Mouse (Mus musculus): ENCODE measurements around the gene Ankrd2. TPM values are rescaled to one million over a fixed set of nuclear protein-coding genes. Genes with fewer than 3 reads are reported as not detected.

Ankrd2 gene
- total RNA-seq, 2 experiments from 2014 or later = 0.25 TPM; not detected in 1

DNA sequence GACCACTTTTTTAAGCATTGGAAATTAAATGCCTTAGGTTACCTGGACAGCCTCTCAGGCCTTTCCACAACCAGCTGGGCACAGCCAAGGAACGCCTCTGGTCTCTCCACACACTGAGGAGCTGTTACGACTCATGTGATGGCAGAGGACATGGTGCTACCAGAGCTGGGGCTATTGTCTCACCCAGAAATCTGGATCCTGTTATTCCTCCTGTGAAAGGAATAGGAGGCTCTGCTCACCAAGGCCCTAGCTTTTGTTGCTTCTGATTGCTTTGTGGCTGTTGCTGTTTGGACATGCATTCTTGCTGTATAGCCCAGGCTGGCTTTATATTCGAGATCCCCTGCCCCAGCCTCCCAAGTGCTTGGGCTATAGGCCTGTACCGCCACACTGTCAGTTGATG, 19.5 kb upstream of the Ankrd2 start:
- DNase-seq = no peak

DNA sequence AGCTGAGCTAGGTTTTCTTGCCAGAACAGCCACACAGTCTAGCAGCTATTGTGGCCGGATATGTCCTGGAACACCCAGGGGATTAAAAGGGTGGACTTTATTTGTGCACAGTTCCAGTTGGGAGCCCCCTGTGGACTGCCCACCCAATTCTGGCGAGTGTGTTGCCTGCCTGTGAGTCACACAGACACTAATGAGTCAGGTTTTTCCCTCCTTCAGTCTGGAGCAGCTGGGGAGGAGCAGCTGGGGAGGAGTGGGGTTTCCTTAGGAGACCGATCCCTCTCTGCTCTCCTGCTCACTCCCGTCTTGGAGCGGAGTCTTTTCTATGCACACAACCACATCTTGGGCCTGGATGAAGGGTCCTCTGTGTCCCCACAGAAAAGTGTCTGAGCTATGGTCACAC, 19.0 kb upstream of the Ankrd2 start:
- peak; percentile 61 for DNase-seq

DNA sequence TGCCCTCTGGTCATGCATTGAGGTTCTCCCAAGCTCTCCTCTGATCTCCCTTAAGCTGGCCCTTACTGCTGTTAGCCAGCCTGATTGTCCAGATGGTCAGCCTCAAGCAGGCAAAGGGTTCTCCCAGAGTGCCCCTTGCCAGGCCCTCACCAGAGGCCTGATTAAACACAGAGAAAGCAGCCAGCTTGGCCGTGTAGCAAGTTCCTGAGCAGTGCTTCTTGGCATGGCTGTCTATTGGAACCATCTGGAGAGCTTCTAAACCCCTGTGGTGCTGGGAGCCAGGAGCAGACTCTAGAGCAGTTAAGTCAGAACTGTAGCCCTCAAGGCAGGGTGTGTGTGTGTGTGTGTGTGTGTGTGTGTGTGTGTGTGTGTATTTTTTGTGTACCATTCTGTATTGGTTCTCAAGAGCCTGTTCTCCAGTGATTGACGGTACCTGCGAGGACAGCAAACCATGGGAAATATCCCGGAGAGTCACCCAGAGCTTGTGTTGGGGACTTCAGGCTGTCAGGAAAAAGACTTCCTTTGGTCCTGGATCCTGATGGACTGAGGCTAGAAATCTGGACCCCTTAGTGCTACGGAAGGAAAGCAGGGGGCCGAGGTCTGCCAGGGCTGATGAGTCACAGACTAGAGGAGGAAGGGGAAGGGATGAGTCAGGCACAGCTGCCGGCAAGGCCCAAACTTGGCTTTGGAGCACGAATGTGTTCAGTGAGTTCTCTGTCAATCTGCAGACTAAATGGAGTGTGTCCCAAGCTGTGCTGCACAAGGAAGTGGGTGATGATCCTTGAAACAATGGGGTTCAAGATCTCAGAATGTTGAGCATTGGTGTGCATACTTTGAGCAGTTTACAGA, 18.2 kb upstream of the Ankrd2 start:
- peak; percentile 79 for DNase-seq

DNA sequence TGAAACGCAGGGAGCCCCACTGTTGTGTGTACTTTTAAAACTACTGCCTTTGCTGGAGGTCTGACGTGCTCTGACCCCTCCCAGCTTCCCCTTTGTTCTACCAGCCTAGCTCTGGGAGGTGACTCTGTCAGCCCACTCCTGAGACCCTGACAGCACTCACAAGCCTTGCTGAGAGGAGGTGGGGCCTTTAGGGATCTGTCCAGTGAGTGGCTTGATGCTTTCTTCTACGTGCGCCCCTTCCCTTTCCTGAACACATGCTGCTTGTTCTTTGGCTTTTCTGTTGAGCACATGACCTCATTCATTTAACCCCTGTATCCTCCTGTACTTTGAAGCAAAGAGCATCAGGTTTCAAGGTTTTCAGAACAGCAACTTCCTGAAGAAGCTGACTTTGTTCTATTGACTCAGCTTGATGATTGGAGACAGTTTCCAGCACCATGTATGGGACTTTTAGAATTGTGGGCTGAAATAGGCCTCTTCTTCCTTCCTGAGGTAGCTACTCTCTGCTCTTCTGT, 16.7 kb upstream of the Ankrd2 start:
- no peak for DNase-seq

DNA sequence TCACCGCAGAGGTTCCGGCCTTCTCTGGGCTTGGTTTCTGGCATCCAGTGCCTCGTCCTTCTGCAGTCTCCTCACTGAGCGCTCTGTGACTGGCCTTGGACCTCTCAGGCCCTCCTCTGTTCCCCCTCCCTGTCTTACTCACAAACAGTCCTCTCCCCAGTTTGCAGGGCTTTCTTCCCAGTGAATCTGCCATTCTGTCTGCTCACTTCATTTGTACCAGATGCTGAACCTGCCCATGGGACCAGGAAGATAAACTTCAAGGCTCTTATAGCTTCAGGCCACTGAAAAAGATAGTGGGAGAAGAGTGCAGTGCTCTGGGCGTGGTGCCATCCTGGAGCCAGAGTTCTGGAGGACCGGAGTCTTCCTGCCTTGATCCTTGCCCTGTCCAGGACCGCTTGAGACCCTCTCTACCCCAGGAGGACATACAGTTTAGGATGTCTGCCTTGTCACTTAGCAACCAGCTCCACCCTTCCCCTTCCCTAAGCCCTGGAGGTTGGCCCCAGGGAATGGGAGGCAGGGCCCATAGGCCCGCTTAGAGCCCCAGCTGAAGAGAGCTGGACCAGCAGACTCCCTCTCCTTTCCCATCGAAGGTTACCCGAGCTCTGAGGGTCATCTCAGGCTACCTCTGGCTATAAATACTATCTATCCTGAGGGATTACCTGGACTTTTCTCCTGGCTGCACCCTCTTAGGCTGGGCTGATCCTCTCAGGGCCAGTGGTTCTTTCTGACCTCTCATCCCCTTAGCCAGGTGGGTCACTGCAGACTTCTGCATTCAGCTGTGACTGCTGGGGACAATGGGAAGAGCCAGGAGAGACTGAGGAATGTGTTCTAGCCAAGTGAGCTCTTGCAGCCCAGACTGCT, 13.9 kb upstream of the Ankrd2 start:
- peak; percentile 50 for DNase-seq

DNA sequence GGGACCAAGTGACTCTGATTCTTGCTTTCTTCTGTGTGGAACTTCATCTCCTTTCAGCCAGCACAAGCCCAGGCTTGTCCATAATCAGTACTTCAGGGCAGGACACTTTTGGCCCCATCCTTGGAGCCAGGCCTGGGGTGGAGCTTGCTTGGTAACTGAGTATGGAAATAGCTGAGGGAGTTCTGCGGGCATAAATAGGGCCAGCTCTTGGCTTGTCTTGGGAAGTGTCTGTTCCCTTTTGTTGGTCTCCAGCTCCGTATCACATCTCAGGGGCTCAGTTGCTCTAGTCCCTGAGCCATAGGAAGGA, 13.3 kb upstream of the Ankrd2 start:
- DNase-seq = no peak

DNA sequence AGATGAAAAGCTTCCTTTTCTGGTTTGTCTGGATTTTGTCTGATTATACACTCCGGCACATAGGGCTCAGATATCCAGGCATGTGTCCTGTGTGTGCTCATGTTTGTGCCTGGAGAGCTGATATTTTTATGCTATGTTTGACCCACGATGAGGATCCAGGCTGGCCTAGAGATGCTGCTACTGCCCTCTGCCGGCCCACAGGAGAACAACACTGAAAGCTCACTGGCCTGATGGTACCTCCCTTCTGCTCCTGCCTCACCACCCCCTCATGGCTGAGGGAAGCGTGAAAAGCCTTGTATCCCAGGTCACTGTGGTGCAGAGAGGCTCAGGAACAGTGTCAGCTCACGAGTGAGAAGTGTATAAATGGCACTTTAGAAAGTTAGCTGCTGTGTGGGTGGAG, 9.6 kb upstream of the Ankrd2 start:
- DNase-seq = peak; percentile 90

DNA sequence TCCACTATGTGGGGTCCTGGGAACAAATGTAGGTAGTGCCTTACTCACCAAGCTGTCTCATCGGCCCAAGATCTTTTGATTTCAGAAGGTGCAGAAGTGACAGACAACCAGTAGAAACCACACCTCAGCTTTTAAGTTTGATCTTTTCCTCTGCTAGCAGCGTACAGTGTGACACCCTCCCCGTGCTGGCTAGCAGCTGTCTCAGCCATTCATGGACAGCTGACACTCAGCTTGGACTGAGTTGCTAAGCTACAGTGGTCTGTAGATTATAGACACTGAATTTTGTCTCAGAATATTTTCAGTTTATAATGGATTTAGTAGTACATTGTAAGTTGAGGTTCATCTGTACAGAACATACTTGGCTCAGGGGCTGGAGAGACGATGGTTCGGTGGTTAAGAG, 4.7 kb upstream of the Ankrd2 start:
- no peak for DNase-seq

DNA sequence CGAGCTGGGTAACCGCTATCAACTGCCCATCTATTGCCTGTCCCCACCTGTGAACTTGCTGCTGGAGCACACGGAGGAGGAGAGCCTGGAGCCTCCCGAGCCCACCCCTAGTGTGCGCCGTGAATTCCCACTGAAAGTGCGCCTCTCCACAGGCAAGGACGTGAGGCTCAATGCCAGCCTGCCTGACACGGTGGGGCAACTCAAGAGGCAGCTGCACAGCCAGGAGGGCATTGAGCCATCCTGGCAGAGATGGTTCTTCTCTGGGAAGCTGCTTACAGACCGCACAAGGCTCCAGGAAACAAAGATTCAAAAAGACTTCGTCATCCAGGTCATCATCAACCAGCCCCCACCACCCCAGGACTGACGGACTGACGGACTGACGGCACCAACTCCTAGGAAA, 2.2 kb upstream of the Ankrd2 start:
- DNase-seq = no peak

DNA sequence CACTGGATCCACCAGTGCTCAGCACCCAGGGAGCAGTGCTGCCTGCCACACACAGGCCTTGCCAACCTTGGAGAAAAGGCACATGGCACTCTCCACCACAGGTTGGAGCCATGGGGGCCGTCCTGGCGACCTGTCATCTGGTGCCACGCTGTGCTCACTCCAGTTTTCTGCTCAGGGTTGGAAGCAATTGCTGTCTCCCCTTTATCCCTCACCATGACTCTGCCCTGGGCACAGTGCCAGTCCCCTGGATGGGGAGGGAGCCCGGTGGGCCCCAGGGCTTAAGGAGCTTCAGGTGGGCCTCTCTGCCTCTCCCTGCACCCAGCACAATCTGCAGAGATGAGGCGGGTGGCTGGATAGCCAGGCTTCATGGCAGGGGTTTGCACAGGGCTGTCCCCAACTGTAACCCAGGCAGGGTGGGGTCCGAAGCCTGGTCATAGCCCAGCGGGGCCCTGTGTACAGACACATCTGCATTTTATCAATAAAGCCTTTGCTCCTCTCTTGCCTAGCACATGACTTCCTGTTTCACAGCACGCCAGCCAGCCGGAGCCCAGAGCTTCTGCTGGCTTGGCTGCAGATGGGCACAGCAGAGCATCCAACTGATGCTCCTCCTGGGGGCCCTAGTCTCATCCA, 1.5 kb upstream of the Ankrd2 start:
- no peak for DNase-seq

DNA sequence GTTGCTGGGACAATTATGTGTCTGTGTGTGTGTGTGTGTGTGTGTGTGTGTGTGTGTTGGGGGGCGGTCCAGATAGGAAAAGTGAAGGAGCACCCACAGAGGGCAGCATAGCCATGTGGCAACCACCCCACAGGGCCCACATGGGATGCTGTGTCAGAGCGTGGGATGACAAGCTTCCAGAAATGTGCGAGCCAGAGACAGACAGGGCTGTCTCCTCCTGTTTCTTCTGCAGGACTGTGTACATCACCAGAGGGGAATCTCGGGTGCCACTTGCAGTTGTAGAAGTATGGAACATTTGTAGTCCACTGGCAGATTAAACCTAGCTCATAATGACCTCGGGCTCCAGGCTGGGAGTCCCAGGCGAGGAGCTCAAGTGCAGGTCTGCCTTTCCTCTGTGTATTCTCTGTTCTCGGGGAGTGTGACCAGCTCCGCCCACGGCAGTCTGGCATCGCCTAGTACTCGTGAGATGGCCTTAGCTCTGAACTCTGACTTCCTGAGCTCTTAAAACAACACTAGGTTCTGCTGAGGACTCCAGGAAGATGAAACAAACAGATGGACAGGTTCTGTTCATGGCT, 832 bp upstream of the Ankrd2 start:
- DNase-seq = no peak

DNA sequence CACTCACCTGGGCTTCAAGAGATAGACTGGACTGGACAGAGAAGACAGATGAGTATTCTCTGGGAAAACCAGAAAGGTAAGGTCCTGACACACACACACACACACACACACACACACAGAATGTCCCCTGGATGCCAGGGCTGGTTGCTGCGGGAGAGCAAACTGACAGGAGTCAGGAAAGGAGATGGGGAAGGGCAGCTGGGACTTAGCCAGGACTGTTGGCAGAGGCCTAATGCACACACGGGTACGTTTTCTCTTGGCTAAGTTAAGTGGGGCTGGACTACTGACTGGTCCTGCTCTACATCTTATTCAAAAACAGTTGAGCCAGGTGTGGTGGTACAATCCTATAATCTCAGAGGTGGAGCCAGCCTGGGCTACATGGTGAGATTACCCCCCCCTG, 557 bp downstream of the Ankrd2 start:
- no peak for DNase-seq

DNA sequence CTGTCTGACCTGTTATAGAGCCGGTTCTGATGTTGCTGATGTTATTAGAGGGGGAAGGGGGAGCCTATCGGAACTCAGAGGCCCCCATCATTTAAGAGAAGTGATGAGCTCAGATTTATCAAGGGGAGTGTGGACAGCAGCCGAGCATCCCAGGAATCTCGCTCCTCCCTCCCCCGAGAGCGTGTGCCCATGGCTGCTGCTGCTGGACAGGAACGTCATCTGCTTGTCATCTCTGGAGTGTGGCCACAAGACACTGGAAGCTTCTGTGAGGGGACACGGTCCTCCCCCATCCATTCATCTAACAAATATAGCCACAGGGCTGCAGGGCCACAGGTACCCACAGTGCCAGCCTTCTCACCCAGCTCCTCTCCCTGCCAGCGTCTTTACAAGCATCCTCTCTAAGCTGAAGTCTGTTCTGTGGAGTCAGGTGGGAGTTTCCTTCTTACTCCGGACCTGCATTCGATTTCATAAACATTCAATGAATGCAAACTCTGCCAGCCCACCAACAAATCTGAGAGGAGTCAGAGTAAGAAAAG, 1.4 kb downstream of the Ankrd2 start:
- no peak for DNase-seq

DNA sequence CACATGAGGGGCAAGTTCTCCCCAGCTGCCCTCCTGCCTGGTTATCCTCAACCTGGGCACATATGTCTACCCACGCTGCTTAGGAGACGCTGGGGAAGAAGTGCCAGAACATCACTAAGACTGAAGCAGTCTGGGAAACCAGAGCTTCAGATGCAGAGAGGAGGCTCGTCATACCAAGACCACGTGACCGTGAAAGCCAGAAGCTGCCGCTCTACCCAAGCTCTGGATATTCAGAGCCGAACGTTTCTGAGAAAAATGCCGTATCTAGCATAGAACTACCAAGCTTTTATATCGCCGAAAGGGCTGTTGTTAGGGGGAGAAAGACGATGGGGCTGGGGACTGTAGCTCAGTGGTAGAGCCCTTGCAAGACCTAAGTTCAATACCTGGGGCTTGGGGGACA, 2.5 kb downstream of the Ankrd2 start:
- no peak for DNase-seq

DNA sequence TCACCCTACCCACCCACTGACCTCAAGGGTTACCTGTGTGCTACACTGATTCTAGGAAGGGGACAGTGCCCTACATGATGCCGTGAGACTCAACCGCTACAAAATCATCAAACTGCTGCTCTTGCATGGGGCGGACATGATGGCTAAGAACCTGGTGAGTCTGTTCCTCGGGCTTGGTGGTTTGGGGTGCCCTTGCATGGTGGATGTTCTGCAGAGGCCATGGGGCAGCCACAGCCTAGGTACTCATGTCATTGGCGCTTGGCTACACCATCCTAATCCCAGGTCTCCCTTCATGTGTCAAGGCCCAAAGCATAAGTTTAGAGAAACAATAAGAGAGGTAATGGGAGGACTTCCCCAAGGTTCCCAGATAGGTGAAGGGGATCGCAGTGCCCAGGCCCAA, 8.2 kb downstream of the Ankrd2 start:
- no peak for DNase-seq

DNA sequence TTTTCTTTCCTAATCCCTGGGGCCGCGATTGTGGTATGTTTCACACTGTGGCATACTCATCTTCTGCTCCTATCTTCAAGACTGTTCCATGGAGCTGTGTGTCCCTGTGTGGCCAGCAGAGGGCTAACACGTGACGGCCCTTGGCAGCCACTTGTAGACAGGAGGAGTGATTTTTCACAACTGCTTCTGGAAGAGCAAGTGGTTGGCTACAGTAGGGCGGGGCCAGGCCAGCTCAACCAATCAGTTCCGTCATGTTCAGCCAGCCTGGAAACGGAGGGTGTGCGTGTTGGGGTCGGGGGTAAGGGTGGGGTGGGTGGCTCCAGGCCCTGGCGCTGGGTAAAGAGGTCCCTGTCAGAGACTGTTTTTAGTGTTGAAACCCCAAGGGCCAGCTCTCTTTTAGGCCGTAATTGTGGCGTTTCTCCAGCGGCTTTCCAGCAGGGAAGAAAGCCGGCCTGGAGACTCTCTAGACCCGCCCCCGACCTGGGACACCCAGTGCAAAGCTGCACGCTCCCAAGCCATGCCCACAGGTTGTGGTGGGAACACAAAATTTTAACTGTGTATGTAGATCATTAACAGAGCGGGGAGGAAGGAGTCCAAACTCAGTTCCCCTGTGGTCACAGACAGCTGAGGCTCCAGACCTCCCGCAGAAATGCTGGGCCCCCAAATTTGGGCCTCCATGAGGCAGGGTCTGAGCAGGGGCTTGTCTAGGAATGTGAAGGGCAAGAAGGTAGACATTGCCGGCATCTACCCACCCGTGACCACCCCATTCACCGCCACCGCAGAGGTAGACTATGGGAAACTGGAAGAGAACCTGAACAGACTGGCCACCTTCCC, 9.7 kb downstream of the Ankrd2 start, which contains the start of gene Hoga1:
Gene Hoga1, plus strand, starts transcription at position 342 of the 834 bp plus-strand sequence.
- DNase-seq = peak; percentile 86

DNA sequence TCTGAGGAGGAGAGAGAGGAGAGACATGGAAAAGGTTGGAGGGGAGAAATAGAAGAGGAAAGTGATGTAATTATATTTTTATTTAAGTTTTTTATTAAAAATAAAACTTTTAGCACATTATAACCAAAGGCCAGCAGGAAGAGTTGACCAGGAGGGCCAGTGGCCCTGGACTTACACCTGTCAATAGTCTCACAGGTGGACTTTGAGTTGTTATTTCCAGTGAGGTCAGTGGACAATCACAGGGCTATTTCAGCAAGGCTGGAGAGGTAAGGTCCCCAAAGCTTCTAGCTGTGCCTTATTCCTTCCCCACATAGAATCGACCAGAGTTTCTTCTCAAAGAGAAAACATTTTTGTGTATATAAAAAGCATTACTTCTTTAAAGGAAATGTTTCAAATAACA, 14.5 kb downstream of the Ankrd2 start:
- no peak for DNase-seq

DNA sequence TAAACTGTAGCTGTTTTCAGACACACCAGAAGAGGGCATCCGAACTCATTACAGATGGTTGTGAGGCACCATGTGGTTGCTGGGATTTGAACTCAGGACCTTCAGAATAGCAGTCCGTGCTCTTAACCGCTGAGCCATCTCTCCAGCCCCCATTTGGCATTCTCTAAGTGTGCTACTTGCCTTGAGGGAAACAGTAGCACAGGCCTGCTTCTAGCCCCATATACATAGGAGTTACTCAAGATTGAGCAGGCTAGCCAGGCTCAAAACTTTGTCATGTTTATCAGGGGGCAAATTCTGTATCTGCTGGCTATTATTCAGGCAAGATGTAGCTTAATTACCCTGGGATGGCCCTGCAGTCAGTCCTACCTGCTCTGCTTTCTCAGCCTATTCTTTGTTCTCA, 15.6 kb downstream of the Ankrd2 start:
- no peak for DNase-seq

DNA sequence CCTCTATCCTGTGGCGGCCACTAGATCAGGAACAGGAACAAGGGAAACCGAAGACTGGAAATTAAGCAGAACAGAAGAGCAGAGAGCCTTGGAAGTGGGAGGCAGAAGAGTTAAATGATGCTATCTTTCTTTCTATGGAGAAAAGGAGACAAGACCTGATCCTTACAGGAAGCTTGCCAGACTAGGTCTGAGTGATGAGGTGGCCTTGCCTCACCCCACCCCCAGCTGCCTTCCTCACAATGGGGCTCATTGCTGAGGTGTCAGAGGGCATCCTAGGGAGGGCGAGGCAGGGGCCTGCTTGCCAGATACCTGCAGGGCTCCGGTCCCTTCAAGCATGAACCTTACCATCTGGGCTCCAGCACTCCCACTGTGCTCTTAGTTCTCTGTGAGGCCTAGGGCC, 16.1 kb downstream of the Ankrd2 start, which contains the start of gene 4933411K16Rik:
Gene 4933411K16Rik, plus strand, starts transcription at position 301 of the 400 bp plus-strand sequence.
- DNase-seq = no peak

DNA sequence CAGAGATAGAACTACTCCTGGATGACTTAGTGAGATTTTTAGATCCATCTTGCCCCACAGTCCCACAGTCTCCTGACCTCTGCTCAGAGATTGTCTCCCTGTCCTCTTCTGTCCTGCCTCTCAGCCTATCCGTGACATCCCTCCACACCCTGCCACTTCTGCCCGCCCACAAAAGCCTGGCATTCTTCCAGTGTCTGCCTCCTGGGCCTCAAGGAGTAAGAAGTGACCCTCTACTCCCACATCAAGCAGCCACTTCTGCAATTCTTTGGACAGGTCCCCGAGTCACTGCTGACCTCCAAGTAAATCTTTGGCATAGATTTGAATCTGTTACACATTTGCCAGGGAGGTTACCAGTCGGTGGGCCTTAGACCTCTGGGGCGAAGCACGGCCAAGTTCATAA, 18.5 kb downstream of the Ankrd2 start:
- DNase-seq = no peak

DNA sequence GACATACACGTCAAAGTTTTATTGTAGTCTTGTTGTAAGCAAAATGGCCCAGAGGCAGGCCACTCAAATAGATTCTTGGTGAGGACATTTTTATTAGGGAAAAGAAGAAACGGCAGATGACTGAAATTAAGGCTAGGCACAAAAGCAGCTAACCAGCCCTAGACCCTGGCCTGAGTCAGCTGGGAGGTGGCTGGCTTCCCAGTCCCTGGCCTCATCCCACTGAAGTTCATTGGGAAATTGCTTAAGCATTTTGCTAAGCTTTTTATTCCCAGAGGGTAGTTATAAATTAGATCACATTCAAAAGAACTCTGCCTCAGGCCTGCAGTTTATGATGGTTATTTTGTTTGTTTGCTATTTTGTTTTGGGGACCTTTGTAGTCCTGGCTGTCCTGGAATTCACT, 20.1 kb downstream of the Ankrd2 start:
- DNase-seq = peak; percentile 64
